Mouse (Mus musculus): ENCODE data around the gene 6030452D12Rik. TPM values are rescaled to one million over a fixed set of nuclear protein-coding genes. Genes with fewer than 3 reads are reported as not detected.

6030452D12Rik gene
- polyA plus RNA-seq (2012; ENCODE audit: low replicate concordance): not detected in 2 replicates

DNA sequence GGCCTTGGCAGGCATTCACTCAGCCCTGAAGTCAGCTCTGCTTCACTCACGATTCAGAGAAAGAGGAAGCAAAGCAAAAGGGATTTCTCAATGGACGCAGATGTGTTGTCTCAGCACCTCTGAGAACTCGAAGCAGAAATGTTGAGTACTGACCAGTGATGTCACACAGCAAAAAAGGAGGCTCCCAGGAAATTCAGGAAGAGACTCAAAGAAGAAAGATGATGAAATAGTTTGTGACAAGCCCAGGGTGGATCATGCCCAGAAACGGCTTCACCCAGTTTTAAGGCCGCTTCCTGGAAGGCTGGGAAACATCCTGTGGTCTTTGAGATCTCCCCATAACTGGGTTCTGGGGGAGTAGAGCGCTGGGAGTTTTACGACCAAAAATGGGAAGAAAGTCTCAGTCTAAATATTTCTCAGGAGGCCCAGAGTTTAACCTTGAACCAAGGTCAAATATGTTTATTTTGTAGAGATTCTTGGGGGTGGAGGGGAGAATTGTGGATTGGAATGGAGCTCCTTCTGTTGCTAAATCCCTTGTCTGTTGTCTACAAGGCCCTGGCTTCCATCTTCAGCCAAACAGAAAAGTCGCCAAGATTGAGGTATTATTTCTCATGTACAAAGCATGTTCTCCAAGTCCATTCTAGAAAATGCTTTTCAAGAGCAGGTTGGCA lies at the start of gene 6030452D12Rik:
TSS of gene 6030452D12Rik (plus strand) at position 505 of the 668 bp plus-strand sequence.

DNA sequence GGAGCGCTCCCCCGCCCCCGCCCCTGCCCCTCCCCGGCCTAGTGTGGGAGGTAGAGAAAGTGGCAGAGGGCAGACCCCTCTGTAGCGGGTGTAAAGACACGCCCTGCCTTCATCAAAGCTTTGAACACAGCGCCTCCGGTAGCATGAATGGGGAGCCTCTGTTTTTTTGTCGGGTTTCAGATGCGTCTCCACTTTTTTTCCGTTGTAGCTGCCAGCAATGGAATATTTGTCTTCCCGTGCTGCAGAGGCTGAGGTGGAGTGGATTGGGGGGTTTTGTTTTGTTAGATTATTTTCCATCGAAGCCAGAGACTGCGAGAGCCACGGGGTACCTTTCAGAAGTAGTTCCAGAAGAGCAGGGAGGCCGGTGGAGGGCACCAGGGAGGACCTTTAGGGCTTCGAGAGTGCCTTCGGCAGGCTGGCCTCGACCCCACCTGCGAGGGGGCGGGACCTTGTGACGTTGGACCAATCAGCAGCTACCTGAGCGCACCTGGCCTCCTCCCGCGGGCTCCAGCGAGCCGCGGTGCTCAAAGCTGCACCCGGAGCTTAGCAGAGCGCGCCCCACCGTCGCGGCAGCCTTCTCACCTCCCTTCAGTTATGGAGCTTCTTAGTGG lies 10.1 kb downstream of the 6030452D12Rik start, which contains the start of gene Cdh3:
TSS of gene Cdh3 (plus strand) at position 527 of the 611 bp plus-strand sequence.

Other genes starting within 250 kb of the 6030452D12Rik start
- 0.20 and 0.36 TPM in 2 replicates for gene Smpd3, start 162.5 kb upstream of the 6030452D12Rik start, polyA plus RNA-seq (2012; ENCODE audit: low replicate concordance)
- gene Zfp90, start 85.2 kb upstream of the 6030452D12Rik start, polyA plus RNA-seq (2012; ENCODE audit: low replicate concordance): 1.3 and 2.7 TPM in 2 replicates
- gene Cdh3, start 10.4 kb downstream of the 6030452D12Rik start, polyA plus RNA-seq (2012; ENCODE audit: low replicate concordance): 0.18 TPM in 1 of 2 replicates, not detected in the other
- gene Gm10073, start 72.9 kb downstream of the 6030452D12Rik start, polyA plus RNA-seq (2012; ENCODE audit: low replicate concordance): 2.4 and 20.7 TPM in 2 replicates
- 0.33 and 0.51 TPM in 2 replicates for gene Cdh1, start 102.8 kb downstream of the 6030452D12Rik start, polyA plus RNA-seq (2012; ENCODE audit: low replicate concordance)
- gene Tango6, start 182.5 kb downstream of the 6030452D12Rik start, polyA plus RNA-seq (2012; ENCODE audit: low replicate concordance): 1.0 and 1.2 TPM in 2 replicates

Data from leukemia stem cell, adult 10-12 weeks (primary cell).